Mouse (Mus musculus): ENCODE measurements at regions not wholly inside any gene's neighbourhood (a gene's known extent, or its start where the extent isn't known, plus 50 kb on each side); places are given as distances from the start of the nearest gene placed in this dataset.
"Not testable (repeated sequence)": the region's sequence is repeated elsewhere in the genome, so short reads cannot be mapped to it uniquely, and the experiment has no call there.

DNA sequence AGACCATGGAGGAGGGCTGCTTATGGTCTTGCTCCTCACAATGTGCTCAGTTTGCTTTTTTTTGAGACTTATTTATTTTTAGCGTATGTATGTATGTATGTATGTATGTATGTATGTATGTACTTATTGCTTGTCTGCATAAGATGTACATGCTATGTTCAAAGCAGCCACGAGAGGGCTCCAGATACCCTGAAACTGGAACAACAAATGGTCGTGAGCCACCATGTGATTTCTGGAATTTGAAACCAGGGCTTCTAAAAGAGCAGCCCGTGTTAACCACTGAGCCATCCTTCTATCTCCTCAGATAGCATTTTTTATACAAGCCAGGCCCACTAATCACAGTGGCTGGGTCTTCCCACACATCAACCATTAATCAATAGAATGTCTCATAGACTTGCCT lies 611.2 kb downstream of the 5730507C01Rik start:
- no peak for DNase-seq

DNA sequence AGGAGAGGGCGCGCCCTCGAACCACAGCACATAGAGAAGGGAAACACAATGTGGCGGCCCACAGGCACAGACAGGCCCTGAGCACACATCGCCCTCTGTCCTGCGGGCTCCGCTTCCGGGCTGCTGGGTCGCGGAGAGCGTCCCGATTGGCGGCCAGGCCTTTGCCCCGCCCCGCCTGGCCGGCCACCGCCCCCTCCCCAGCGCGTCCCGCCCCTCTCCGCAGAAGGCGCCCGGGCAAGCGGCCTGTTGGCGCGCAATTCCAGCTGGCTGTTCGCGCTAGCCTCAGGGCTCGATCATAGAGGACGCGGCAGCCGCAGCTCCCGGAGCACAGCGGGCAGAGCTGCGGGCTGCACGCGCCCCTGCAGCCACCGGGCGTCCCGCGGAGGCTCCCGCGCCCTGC lies 661.3 kb downstream of the 5730507C01Rik start:
- DNase-seq: no peak

DNA sequence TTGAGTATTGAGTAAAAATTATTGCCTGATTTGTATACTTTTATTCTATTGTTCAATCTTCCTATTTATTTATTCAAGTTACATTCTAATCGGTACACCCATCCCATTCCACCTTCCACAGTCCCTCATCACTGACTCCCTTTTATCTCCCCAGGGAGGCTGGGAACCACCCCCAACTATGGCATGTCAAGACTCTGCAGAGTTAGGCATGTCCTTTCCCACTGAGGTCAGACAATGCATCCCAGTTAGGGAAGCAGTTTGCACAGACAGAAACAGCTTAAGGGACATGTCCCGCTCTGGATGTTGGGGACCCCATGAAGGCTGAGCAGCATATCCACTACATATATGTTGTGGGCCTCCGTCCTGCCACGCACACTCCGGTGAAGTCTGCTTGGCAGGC lies 678.1 kb downstream of the 5730507C01Rik start:
- DNase-seq: no peak

DNA sequence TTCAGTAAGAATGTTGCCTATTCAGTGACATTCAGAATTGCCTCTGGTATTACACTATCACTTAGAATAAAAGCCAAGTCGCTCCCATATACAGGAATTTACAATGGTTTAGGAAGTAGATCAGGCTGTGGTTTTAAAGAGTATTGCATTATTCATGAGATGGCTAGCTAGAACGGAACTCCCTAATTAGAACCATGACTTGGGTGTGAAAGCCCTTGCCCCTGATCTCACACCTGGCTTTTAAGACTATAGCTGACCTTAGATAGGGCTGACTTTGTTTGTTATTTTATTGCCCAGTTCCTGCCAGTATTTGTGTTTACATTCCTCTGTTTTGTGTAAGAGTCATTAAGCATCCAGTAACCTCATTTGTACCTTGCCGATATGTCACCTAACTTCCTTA lies 678.7 kb downstream of the 5730507C01Rik start:
- not testable (repeated sequence) for DNase-seq

DNA sequence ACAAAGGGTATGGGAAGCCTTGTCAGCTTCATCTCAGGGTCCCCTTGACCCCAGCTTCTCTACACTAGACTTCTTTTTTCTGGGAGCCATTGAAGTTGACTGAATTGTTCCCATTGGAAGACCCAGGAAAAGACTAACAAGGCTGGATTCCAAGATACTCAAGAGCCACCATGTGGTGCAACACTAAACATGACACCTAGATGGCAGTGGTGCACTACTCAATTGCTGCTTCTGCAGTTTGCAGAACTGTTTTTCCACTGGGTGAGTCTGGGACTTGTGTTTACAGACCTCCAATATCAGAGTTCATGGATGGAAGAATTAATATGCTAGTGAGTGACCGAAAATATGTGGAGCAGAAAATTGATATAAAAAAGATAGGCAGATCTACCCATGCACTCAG lies 709.7 kb downstream of the 5730507C01Rik start:
- not testable (repeated sequence) for DNase-seq

DNA sequence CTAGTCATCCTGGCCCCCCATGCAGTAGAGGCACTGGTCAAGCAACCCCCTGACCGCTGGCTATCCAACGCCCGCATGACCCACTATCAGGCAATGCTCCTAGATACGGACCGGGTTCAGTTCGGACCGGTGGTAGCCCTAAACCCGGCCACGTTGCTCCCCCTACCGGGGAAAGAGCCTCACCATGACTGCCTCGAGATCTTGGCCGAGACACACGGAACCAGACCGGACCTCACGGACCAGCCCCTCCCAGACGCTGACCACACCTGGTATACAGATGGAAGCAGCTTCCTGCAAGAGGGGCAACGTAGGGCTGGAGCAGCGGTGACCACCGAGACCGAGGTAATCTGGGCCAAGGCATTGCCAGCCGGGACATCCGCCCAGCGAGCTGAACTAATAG lies 707.6 kb upstream of the Gm21863 start:
- DNase-seq: not testable (repeated sequence)

DNA sequence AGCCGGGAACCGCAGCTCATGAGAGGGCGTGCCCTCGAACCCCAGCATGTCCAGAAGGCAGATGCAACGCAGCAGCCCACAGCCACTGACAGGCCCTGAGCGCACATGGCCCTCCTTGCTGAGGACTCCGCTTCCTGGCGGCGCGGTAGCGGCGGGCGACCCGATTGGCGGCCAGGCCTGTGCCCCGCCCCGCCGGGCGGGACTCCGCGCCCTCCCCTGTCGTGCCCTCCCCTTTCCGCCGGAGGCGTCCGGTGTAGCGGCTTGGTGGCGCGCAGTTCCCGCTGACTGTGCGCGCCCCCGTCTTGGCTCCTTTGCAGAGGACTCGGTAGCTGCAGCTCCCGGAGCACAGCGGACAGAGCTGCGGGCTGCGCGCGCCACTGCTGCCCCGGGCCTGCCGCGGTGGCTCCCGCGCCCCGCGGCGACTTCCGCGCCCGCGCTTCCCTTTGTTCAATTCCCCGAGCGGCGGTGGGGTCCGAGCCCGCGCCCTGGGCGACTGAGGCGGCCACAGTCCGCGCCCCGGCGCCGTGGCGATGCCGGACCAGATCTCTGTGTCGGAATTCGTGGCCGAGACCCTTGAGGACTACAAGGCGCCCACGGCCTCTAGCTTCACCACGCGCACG lies 665.9 kb upstream of the Gm21863 start:
- peak; percentile 67 to 71 for DNase-seq

DNA sequence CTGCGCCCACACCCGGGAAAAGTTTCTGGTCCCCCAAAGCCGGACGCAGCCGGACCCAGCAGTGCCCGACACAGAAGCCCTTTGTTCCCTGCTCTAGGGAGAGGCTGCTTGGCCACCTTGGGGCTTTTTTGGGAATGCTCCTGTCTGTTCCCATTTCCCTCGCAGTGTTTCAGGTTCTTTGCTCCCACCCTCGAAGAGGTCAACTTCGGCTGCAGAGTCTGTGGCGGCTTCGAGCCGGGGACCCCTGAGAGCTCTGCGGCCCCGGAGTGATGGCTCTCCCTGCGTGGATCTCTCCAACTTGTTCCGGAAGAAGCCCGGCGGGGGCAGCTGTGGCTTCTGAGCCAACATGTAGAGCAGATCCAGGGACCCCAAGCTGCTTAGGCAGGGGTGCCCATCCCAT lies 665.3 kb upstream of the Gm21863 start:
- DNase-seq: peak in 1 of 2 experiments; percentile 1

DNA sequence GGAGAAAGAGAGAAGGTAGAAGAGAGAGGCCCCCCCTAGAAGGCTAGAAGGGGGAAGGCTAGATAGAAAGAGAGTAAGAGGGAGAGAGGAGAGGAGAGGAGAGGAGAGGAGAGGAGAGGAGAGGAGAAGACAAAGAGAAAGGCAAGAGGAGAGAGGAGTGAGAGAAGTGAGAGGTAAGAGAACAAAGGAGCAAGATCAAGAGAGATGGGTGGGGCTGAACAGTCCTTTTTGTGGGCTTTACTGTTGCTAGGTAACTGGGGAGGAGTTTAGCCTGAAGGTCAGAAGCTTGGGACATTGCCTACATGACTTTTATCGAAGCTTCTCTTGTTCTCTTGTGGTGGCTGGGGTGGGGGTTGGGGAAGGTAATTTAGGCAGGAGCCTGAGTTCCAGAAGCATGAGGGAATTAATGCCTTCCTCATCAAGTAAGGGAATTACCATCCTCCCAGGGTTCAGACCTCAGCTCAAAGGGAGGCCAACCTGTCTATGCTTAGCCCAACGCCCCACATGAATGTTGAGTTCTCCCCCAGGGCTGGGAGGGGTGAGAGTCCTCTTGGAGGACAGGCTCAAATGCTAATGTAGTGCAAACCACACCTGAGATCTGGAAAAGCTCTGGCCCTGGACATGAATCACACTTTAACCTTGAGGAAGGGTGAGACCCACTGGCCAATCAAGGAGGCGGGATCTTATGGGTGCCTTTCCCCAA lies 662.1 kb upstream of the Gm21863 start:
- not testable (repeated sequence) for DNase-seq
